ENCODE assay signal across 8 mouse cellular contexts in genomic region chr16:75961036-75961435, GRCm38 (mm10).
A peak's percentile ranks its signal among the peaks of the same experiment; 100 is the strongest.
DNase-seq lines count a peak whose midpoint lies in the region; ATAC-seq and TF ChIP-seq lines count a peak whose summit lies in the region.

No protein-coding gene starts in this region.

- H3K27me3 ChIP-seq in lung, postnatal 0 days (replicated peaks; ENCODE audit: insufficient read depth, low read length), result no peaks in the 10 kb centered on the region

- DNase-seq in kidney, adult 8-10 months, result peak; percentile 1 to 7
- DNase-seq in kidney, adult 18-20 months, result no peak
- peak; percentile 14 for DNase-seq in adrenal gland, postnatal 10 days
- DNase-seq in heart, adult 9 months (ENCODE audit: low spot score in 2 of 2), result peak; percentile 26 to 68
- DNase-seq in lung, postnatal 0 days (ENCODE audit: low spot score), result peak; percentile 61
- no peak for DNase-seq in cerebellum, postnatal 10 days
- no peak for DNase-seq in frontal cortex, postnatal 25 days (ENCODE audit: low spot score in 2 of 2)
- no peak for DNase-seq in cerebellum, postnatal 25 days

- no peak for TF ChIP-seq CTCF in lung, postnatal 0 days (IDR thresholded peaks at IDR 0.05)

- H3K36me3 ChIP-seq in lung, postnatal 0 days (ENCODE audit: insufficient read depth, low read length), result no peaks in the 10 kb centered on the region

- H3K9ac ChIP-seq in lung, postnatal 0 days (replicated peaks; ENCODE audit: low read depth), result no peak overlapping the region

- 61% methylated on average over 7 of the region's 7 CpGs for WGBS in lung, postnatal 0 days

- no peak overlapping the region for H3K4me3 ChIP-seq in lung, postnatal 0 days (ENCODE audit: low read depth, low read length)

- no peak overlapping the region for H3K27ac ChIP-seq in lung, postnatal 0 days (ENCODE audit: low read length)

- ATAC-seq in lung, postnatal 0 days, result peak; percentile 76

- no peak for TF ChIP-seq EP300 in lung, postnatal 0 days (IDR thresholded peaks at IDR 0.05)

- H3K4me2 ChIP-seq in lung, postnatal 0 days (replicated peaks; ENCODE audit: low read depth, low read length), result no peak overlapping the region

- no peaks in the 10 kb centered on the region for H3K9me3 ChIP-seq in lung, postnatal 0 days (ENCODE audit: low read length)

- no peaks in the 10 kb centered on the region for H3K4me1 ChIP-seq in lung, postnatal 0 days (ENCODE audit: insufficient read depth, low read depth, low read length)

Comparison
In these comparisons a context has a peak if more than half of its experiments do, and no peak if none do; other contexts are left out.
1. DNase-seq: peak in kidney, adult 8-10 months (2 of 2), adrenal gland, postnatal 10 days (single experiment), heart, adult 9 months (2 of 2) and lung, postnatal 0 days (single experiment); none in kidney, adult 18-20 months (single experiment), cerebellum, postnatal 10 days (0 of 2), frontal cortex, postnatal 25 days (0 of 2) and cerebellum, postnatal 25 days (0 of 2).